Mouse (Mus musculus) mouse trophoblast stem cell (cell line): ENCODE measurements at regions not wholly inside any gene's neighbourhood (a gene's known extent, or its start where the extent isn't known, plus 50 kb on each side); places are given as distances from the start of the nearest gene placed in this dataset.

Experiments used
- in situ Hi-C, 2 experiments: fragments of 300-500 bp; cut with MseI, MboI; formaldehyde crosslinking; loops; 2 replicates in 1 of 2; 3 replicates in 1 of 2; pipeline ENCODE4 v1.15.1; 2025

GRCm38 (mm10) chr7:55710872-55711558 is 57.0 kb upstream of the Siglech start:
- in situ Hi-C loops, result loop anchor here in 1 of 2 experiments (25.0 kb wide), 1 partner anchor 874 kb away; the partner anchor contains the start of gene Luzp2
